Mouse (Mus musculus): ENCODE results near the gene Dirc2. TPM values are rescaled to one million over a fixed set of nuclear protein-coding genes. Genes with fewer than 3 reads are reported as not detected.

Gene Dirc2
- polyA plus RNA-seq, 1 experiment from 2014 or later = 16.7 TPM

- 94% methylated on average over 7 of the region's 7 CpGs for WGBS
Measured at GRCm38 (mm10) chr16:35691606-35692005, 77.5 kb downstream of the Dirc2 start.

GRCm38 (mm10) chr16:35686491-35686890 is 82.7 kb downstream of the Dirc2 start:
- no peaks in the 10 kb centered on the region for H3K4me1 ChIP-seq (ENCODE audit: control insufficient read depth, insufficient read depth, low read length)
- H3K4me3 ChIP-seq (ENCODE audit: low read depth, low read length) = no peak overlapping the region
- DNase-seq (ENCODE audit: low spot score) (no peak), ATAC-seq (replicated peaks; ENCODE audit: insufficient number of reproducible peaks, low FRiP score, low TSS enrichment, low read depth) (no peak)
- H3K36me3 ChIP-seq (replicated peaks; ENCODE audit: control insufficient read depth, insufficient read depth, low read depth, low read length) = no peaks in the 10 kb centered on the region
- H3K9ac ChIP-seq (replicated peaks; ENCODE audit: low read length) = no peak overlapping the region
- H3K9me3 ChIP-seq (replicated peaks; ENCODE audit: control insufficient read depth, low read length) = no peaks in the 10 kb centered on the region
- H3K27ac ChIP-seq (replicated peaks; ENCODE audit: low read depth, low read length) = no peak overlapping the region
- no peak overlapping the region for H3K4me2 ChIP-seq (ENCODE audit: low read depth, low read length)
- 78% methylated on average over 7 of the region's 7 CpGs for WGBS
- no peaks in the 10 kb centered on the region for H3K27me3 ChIP-seq (ENCODE audit: control insufficient read depth, insufficient read depth, low read length)

More at GRCm38 (mm10) chr16:35691606-35692005, 77.5 kb downstream of the Dirc2 start:
- Histone ChIP-seq H3K4me2 (ENCODE audit: low read depth, low read length) (no peak overlapping the region), H3K9ac (replicated peaks; ENCODE audit: low read length) (no peak overlapping the region), H3K27ac (replicated peaks; ENCODE audit: low read depth, low read length) (no peak overlapping the region), H3K27me3 (ENCODE audit: control insufficient read depth, insufficient read depth, low read length) (no peaks in the 10 kb centered on the region), H3K4me1 (ENCODE audit: control insufficient read depth, insufficient read depth, low read length) (no peaks in the 10 kb centered on the region), H3K36me3 (replicated peaks; ENCODE audit: control insufficient read depth, insufficient read depth, low read depth, low read length) (no peaks in the 10 kb centered on the region), H3K4me3 (ENCODE audit: low read depth, low read length) (no peak overlapping the region), H3K9me3 (replicated peaks; ENCODE audit: control insufficient read depth, low read length) (no peaks in the 10 kb centered on the region)
- no peak for ATAC-seq (replicated peaks; ENCODE audit: insufficient number of reproducible peaks, low FRiP score, low TSS enrichment, low read depth)
- DNase-seq (ENCODE audit: low spot score) = no peak

- no peak overlapping the region for H3K4me3 ChIP-seq (ENCODE audit: low read depth, low read length)
- H3K36me3 ChIP-seq (replicated peaks; ENCODE audit: control insufficient read depth, insufficient read depth, low read depth, low read length) = no peaks in the 10 kb centered on the region
- no peak overlapping the region for H3K9ac ChIP-seq (replicated peaks; ENCODE audit: low read length)
- no peaks in the 10 kb centered on the region for H3K27me3 ChIP-seq (ENCODE audit: control insufficient read depth, insufficient read depth, low read length)
- no peak for DNase-seq (ENCODE audit: low spot score)
- no peaks in the 10 kb centered on the region for H3K4me1 ChIP-seq (ENCODE audit: control insufficient read depth, insufficient read depth, low read length)
- 78% methylated on average over 13 of the region's 13 CpGs for WGBS
- no peaks in the 10 kb centered on the region for H3K9me3 ChIP-seq (replicated peaks; ENCODE audit: control insufficient read depth, low read length)
- no peak overlapping the region for H3K4me2 ChIP-seq (ENCODE audit: low read depth, low read length)
- H3K27ac ChIP-seq (replicated peaks; ENCODE audit: low read depth, low read length) = no peak overlapping the region
- no peak for ATAC-seq (replicated peaks; ENCODE audit: insufficient number of reproducible peaks, low FRiP score, low TSS enrichment, low read depth)
Measured at GRCm38 (mm10) chr16:35685027-35685426, 84.1 kb downstream of the Dirc2 start.

DNA sequence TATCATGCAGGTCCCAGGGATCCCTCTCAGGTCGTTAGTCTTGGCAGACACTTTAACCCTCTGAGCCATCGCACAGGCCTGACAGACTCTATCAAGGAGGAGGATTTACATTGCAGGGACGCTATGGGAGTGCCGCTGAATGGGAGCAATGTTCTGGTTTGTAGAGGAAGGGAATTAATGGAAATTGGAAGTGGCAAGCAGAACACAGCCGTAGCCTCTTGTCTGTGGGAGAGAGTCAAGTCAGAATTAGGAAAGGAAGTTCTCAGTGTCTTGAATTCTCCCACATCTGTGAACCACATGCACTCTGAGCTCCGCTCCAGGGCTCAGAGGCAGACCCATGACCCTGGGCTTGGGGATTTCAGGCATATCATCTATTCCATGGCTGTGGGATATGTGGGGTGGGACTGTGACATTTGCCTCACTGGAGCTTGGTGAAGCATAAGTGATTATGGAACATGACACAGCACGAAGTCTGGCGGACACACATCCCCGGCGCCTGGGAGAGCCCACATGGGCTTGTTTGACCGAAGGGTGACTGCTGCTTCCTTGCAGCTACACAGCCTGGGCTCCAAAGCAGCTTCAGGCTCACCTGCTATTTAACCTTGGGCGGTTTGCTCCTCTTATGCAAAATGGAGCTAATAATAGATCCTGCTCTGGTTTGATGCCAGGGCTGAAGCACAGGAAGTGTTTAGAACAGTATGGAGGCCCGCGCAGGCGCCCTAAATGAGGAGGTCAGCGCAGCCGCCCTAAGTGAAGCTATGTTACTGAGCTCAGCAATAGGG is 87.6 kb downstream of the Dirc2 start:
- H3K27me3 ChIP-seq (ENCODE audit: control insufficient read depth, insufficient read depth, low read length) = no peaks in the 10 kb centered on the region
- WGBS = 51% methylated on average over 17 of the region's 17 CpGs
- no peaks in the 10 kb centered on the region for H3K9me3 ChIP-seq (replicated peaks; ENCODE audit: control insufficient read depth, low read length)
- ATAC-seq (replicated peaks; ENCODE audit: insufficient number of reproducible peaks, low FRiP score, low TSS enrichment, low read depth) (peak; percentile 72; the same call in 1 of the 2 replicates), DNase-seq (ENCODE audit: low spot score) (peak; percentile 75)
- H3K4me3 ChIP-seq (ENCODE audit: low read depth, low read length) = no peak overlapping the region
- no peak overlapping the region for H3K9ac ChIP-seq (replicated peaks; ENCODE audit: low read length)
- no peaks in the 10 kb centered on the region for H3K4me1 ChIP-seq (ENCODE audit: control insufficient read depth, insufficient read depth, low read length)
- no peaks in the 10 kb centered on the region for H3K36me3 ChIP-seq (replicated peaks; ENCODE audit: control insufficient read depth, insufficient read depth, low read depth, low read length)
- H3K27ac ChIP-seq (replicated peaks; ENCODE audit: low read depth, low read length) = no peak overlapping the region
- no peak overlapping the region for H3K4me2 ChIP-seq (ENCODE audit: low read depth, low read length)

GRCm38 (mm10) chr16:35678476-35678875 is 90.7 kb downstream of the Dirc2 start:
- Histone ChIP-seq H3K9me3 (replicated peaks; ENCODE audit: control insufficient read depth, low read length) (no peaks in the 10 kb centered on the region), H3K27ac (replicated peaks; ENCODE audit: low read depth, low read length) (no peak overlapping the region), H3K4me3 (ENCODE audit: low read depth, low read length) (no peak overlapping the region), H3K9ac (replicated peaks; ENCODE audit: low read length) (no peak overlapping the region), H3K27me3 (ENCODE audit: control insufficient read depth, insufficient read depth, low read length) (no peaks in the 10 kb centered on the region), H3K4me2 (ENCODE audit: low read depth, low read length) (no peak overlapping the region), H3K36me3 (replicated peaks; ENCODE audit: control insufficient read depth, insufficient read depth, low read depth, low read length) (no peaks in the 10 kb centered on the region), H3K4me1 (ENCODE audit: control insufficient read depth, insufficient read depth, low read length) (no peaks in the 10 kb centered on the region)
- 37% methylated on average over 3 of the region's 3 CpGs for WGBS
- ATAC-seq (replicated peaks; ENCODE audit: insufficient number of reproducible peaks, low FRiP score, low TSS enrichment, low read depth) = no peak
- no peak for DNase-seq (ENCODE audit: low spot score)

DNA sequence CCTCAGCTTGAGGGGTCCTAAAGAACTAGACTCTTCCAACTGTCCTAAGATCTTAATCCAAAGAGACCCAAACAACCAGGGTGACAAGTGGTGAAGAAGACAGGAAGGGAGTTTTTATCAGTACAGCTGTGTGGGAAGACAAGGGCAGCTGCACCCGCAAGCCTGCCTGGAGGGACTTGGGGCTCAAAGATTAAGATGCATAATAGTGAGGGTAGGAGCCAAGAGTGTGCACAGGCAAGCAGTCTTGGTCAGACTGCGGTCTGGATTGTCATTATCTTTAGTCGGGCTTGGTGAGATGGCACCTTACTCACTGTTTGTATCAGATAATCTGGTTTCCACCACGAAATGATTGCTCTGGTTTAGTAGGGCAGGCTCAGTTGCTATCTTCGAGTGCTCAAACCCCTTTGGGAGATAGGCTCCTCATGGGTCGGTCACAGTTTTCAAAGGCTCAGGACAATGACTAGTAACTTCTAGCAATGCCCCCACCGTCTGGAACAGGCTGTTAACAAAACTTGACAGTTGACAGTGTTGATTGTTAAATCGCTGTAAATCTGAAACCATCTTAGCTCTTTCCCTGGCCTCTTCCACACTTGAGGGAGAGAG is 91.5 kb downstream of the Dirc2 start:
- Histone ChIP-seq H3K4me3 (ENCODE audit: low read depth, low read length) (no peak overlapping the region), H3K4me1 (ENCODE audit: control insufficient read depth, insufficient read depth, low read length) (no peaks in the 10 kb centered on the region), H3K27me3 (ENCODE audit: control insufficient read depth, insufficient read depth, low read length) (no peaks in the 10 kb centered on the region), H3K4me2 (ENCODE audit: low read depth, low read length) (no peak overlapping the region), H3K9ac (replicated peaks; ENCODE audit: low read length) (no peak overlapping the region), H3K27ac (replicated peaks; ENCODE audit: low read depth, low read length) (no peak overlapping the region), H3K36me3 (replicated peaks; ENCODE audit: control insufficient read depth, insufficient read depth, low read depth, low read length) (no peaks in the 10 kb centered on the region), H3K9me3 (replicated peaks; ENCODE audit: control insufficient read depth, low read length) (no peaks in the 10 kb centered on the region)
- no peak for ATAC-seq (replicated peaks; ENCODE audit: insufficient number of reproducible peaks, low FRiP score, low TSS enrichment, low read depth)
- WGBS = 80% methylated on average over 8 of the region's 8 CpGs
- no peak for DNase-seq (ENCODE audit: low spot score)

DNA sequence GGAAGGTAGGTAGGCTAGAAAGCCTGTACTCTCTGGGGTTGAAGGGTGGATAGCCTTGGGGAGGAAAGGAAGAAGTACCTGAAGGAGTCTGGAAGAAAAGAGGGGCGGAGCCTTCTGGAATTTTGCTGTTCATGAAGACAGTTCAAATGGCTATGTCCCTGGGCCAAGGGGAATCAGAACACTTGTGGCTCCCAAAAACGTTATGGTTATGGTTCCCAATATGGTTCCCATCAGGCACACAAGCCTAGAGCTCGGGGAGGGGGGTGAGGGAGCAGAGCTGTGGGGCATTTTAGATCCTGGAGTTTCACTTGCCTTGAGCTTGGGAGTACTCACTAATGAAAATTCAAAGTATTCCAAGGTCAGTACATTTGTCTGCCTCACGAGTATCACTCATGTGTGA is 104.3 kb downstream of the Dirc2 start:
- Histone ChIP-seq H3K9ac (replicated peaks; ENCODE audit: low read length) (no peak overlapping the region), H3K36me3 (replicated peaks; ENCODE audit: control insufficient read depth, insufficient read depth, low read depth, low read length) (no peaks in the 10 kb centered on the region), H3K4me2 (ENCODE audit: low read depth, low read length) (no peak overlapping the region), H3K9me3 (replicated peaks; ENCODE audit: control insufficient read depth, low read length) (no peaks in the 10 kb centered on the region), H3K27me3 (ENCODE audit: control insufficient read depth, insufficient read depth, low read length) (peaks cover 14% of the 10 kb centered on the region), H3K27ac (replicated peaks; ENCODE audit: low read depth, low read length) (no peak overlapping the region), H3K4me1 (ENCODE audit: control insufficient read depth, insufficient read depth, low read length) (peaks cover 5% of the 10 kb centered on the region; the same call in 1 of the 2 replicates), H3K4me3 (ENCODE audit: low read depth, low read length) (no peak overlapping the region)
- 85% methylated on average over 4 of the region's 4 CpGs for WGBS
- DNase-seq (ENCODE audit: low spot score) (no peak), ATAC-seq (replicated peaks; ENCODE audit: insufficient number of reproducible peaks, low FRiP score, low TSS enrichment, low read depth) (no peak)

GRCm38 (mm10) chr16:35663831-35664414 is 105.2 kb downstream of the Dirc2 start:
- DNase-seq (ENCODE audit: low spot score) = no peak

More at GRCm38 (mm10) chr16:35663831-35664414, 105.2 kb downstream of the Dirc2 start:
- Histone ChIP-seq H3K9me3 (replicated peaks; ENCODE audit: control insufficient read depth, low read length) (no peaks in the 10 kb centered on the region), H3K27me3 (ENCODE audit: control insufficient read depth, insufficient read depth, low read length) (peaks cover 22% of the 10 kb centered on the region), H3K4me2 (ENCODE audit: low read depth, low read length) (no peak overlapping the region), H3K27ac (replicated peaks; ENCODE audit: low read depth, low read length) (no peak overlapping the region), H3K36me3 (replicated peaks; ENCODE audit: control insufficient read depth, insufficient read depth, low read depth, low read length) (no peaks in the 10 kb centered on the region), H3K4me1 (ENCODE audit: control insufficient read depth, insufficient read depth, low read length) (peaks cover 5% of the 10 kb centered on the region; the same call in 1 of the 2 replicates), H3K4me3 (ENCODE audit: low read depth, low read length) (no peak overlapping the region), H3K9ac (replicated peaks; ENCODE audit: low read length) (no peak overlapping the region)
- WGBS = 95% methylated on average over 9 of the region's 9 CpGs
- no peak for ATAC-seq (replicated peaks; ENCODE audit: insufficient number of reproducible peaks, low FRiP score, low TSS enrichment, low read depth)
